Mouse (Mus musculus): ENCODE data around the gene Psmd13.

- TF ChIP-seq POLR2A (IDR thresholded peaks at IDR 0.05; ENCODE audit: borderline replicate concordance, extremely low read depth, low read depth, low read length) (no peak), CTCF (IDR thresholded peaks at IDR 0.05; ENCODE audit: insufficient read depth, low read length) (no peak)
These were observed 45.4 kb downstream of the Psmd13 start for GRCm38 (mm10) chr7:140927181-140927580.
